Mouse (Mus musculus): ENCODE results near the gene Iqcd.

Iqcd gene

DNA sequence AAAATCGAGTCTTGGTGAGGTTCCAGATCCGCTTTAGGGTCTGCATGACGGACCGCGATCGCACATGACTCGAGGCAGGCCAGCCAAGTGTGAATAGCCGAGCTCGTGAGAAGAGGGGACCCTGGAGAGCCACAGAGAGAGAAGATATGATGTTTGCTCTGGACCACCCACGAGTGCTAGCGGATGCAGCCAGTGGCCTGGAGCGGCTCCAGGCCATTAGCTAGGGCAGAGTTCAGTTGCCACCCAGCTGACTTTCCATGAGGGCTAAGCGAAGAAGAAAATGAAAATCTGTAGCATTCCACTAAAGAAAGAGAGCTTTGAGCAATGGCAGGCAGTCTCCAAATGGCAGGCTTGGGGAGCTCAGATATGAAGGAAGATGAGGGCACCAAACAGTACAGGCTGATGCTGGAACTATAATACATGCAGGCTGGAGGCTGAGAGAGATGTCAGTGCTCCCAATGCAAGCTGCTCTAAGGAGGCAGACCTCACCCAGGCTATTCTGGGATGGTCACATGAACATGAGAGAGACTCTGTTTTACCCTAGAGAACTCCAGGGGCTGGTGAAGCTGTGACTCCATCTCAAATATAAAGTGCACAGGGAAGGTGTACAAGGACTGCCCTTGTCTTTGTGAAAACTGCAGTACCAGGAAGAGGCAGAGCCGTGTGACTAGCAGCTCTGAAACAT, 17.6 kb upstream of the Iqcd start:
- DNase-seq (ENCODE audit: low spot score in 2 of 2): no peak

- DNase-seq (ENCODE audit: low spot score in 2 of 2): no peak
Measured at GRCm38 (mm10) chr5:120574469-120575063, 14.2 kb upstream of the Iqcd start.

GRCm38 (mm10) chr5:120576781-120577301, 12.0 kb upstream of the Iqcd start:
- no peak for DNase-seq (ENCODE audit: low spot score in 2 of 2)

GRCm38 (mm10) chr5:120577935-120578441, 10.8 kb upstream of the Iqcd start:
- DNase-seq (ENCODE audit: low spot score in 2 of 2): no peak

GRCm38 (mm10) chr5:120578504-120579081, 10.2 kb upstream of the Iqcd start:
- no peak for DNase-seq (ENCODE audit: low spot score in 2 of 2)

GRCm38 (mm10) chr5:120579211-120579897, 9.5 kb upstream of the Iqcd start:
- DNase-seq (ENCODE audit: low spot score in 2 of 2): no peak

- no peak for DNase-seq (ENCODE audit: low spot score in 2 of 2)
Measured at GRCm38 (mm10) chr5:120579898-120580626, 8.8 kb upstream of the Iqcd start.

- DNase-seq (ENCODE audit: low spot score in 2 of 2): no peak
Measured at GRCm38 (mm10) chr5:120582002-120582401, 6.8 kb upstream of the Iqcd start.

DNA sequence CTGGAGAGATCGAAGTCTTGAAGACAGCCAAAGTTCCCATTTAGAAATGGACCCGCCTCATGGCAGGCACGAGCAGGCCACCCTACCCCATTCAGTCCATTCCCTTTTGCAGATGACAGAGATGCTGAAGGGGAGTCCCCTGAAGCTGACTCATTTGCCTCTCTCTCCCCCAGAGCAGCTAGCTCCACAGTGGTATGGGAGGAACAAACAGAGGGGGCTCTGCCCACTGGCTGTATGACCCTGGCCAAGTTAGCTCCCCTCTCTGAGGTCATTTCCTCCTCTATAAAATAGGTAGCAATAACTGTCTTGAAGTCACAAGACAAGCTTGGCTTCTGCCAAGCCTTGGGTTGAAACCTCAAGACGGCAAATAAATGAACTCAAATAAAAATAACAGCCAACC, 5.3 kb upstream of the Iqcd start:
- no peak for DNase-seq (ENCODE audit: low spot score in 2 of 2)

- no peak for DNase-seq (ENCODE audit: low spot score in 2 of 2)
Measured at GRCm38 (mm10) chr5:120584968-120585367, 3.8 kb upstream of the Iqcd start.

- no peak for DNase-seq (ENCODE audit: low spot score in 2 of 2)
Measured at GRCm38 (mm10) chr5:120586741-120587615, 1.8 kb upstream of the Iqcd start.

- DNase-seq (ENCODE audit: low spot score in 2 of 2): no peak
Measured at GRCm38 (mm10) chr5:120587616-120587926, 1.2 kb upstream of the Iqcd start.

DNA sequence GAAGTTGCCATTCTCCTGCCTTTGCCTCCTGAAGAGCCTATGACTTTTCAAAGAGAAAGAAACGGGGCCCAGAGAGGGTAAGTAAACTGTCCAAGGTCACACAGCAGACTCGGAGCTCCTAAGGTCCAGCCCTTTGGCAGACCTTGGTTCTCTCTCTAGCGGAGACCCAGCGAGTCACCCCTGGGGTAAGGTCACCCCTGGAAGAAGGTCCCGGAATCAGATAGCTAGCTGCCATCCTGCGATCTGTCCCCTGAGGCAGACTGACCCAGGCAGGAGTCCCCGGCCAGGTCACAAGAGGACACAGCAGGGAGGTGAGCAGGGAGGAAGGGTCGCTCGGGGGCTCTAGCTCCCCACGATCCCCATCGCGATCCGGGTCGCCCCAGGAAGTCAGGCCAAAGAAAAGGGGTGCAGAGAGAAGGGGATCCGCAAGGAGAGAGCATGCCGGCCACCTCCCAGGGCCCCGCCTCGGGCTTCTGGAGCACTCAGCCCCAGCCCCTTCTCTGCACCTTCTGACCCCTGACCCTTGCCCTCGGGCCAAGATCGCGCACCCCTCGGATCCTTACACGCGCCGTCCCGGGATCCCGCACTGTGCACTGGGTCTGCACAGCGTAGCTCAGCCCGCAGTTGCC, 762 bp upstream of the Iqcd start:
- DNase-seq (ENCODE audit: low spot score in 2 of 2): no peak

DNA sequence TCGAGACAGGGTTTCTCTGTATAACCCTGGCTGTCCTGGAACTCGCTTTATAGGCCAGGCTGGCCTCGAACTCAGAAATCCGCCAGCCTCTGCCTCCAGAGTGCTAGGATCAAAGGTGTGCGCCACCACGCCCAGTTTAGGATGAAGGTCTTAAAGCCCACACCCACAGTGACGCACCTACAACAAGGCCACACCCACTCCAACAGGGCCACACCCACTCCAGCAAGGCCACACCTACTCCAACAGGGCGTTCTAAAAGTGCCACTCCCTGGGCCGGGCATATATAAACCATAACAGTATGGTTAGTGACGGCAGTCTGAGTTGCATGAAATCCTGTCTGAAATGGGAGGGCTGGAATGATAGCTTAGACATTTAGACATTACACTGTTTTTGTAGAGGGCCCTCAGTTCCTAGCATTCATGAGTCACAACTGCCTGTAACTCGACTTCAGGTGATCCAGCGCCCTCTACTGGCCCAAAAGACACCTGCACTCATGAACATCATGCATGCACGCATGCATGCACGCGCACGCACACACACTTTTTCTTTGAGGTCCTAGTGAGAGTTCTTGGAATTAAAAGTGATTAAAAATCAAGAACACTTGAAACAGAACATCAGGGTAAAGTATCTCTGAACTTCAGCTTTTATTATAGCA, 1.7 kb downstream of the Iqcd start:
- DNase-seq (ENCODE audit: low spot score in 2 of 2): no peak

DNA sequence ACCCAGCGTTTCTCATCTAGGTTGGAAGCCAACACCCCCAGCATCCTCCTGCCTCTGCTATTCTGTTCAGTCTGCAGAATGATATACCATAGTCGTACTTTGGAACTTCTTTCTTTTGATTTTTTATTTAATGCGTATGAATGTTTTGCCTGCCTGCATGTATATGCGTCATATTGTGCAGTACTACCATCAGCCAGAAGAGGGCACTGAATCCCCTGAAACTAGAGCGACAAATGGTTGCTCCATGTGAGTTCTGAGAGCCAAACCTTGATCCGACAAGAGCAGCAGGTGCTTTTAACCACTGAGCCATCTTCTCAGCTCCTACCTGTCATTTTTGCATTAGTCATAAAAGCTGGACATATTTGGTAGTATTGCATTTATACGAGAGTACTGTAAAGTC, 3.3 kb downstream of the Iqcd start:
- DNase-seq (ENCODE audit: low spot score in 2 of 2): no peak

GRCm38 (mm10) chr5:120594485-120594884, 5.7 kb downstream of the Iqcd start:
- no peak for DNase-seq (ENCODE audit: low spot score in 2 of 2)

GRCm38 (mm10) chr5:120599625-120600024, 10.8 kb downstream of the Iqcd start:
- no peak for DNase-seq (ENCODE audit: low spot score in 2 of 2)

- no peak for DNase-seq (ENCODE audit: low spot score in 2 of 2)
Measured at GRCm38 (mm10) chr5:120600946-120601668, 12.3 kb downstream of the Iqcd start.

DNA sequence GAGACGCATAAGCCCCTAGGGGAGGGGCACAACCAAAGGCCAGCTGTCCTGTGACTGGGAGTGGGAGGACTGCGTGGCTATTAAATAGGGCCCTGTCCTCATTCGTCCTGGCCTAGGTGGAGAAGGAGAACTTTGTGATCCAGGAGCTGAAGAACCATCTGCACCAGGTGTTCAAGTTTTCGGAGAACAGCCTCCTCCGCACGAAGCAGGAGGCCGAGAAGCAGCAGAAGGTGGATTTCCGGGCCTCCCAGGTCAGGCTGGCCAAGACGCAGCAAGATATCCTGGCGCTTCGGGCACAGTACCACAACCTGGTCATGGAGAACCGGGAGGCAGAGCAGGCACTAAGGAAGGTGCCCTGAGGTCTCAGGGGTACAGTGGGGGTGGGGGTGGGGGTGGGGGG, 13.4 kb downstream of the Iqcd start:
- DNase-seq (ENCODE audit: low spot score in 2 of 2): no peak

Data from frontal cortex, postnatal 14 days (tissue).